ENCODE assay signal across 25 mouse cellular contexts in the genomic region with DNA sequence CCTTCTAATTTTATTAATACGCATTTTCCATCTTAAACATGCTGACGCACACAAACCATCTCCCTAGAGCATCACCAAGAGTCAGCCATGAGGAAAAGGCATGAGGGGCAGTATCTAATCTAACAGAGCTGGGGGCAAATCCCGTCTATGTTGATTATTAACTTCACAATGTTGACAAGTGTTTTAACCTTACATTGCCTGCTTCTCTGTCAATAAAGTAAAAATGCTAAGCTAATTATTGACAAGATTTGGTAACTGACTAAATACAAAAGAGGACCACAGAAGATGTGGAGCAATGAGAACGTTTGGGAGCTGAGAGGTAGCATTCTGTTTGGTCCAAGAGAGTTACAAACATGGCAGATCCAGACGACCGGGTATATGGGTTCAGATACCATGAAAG.
DNase-seq lines count a peak whose midpoint lies in the region; ATAC-seq lines count a peak whose summit lies in the region.
"Had no signal": no experiment of that assay in that cellular context is flagged by ENCODE, and none has a peak within 500 bp of the region (broad histone marks: within the 10 kb centered on the region; RNA-seq: fewer than 3 reads in every experiment).

No protein-coding gene starts in this region.

- peaks cover 10% of the 10 kb centered on the region for H3K36me3 ChIP-seq in liver, embryonic 13.5 days
- H3K36me3 ChIP-seq in liver, embryonic 11.5 days (ENCODE audit: control insufficient read depth, insufficient read depth, low read length): no peaks in the 10 kb centered on the region; the same call in 1 of the 2 replicates
- no peaks in the 10 kb centered on the region for H3K36me3 ChIP-seq in liver, embryonic 16.5 days (ENCODE audit: control insufficient read depth, insufficient read depth)
- H3K36me3 ChIP-seq in intestine, embryonic 16.5 days (ENCODE audit: control insufficient read depth, insufficient read depth, low read length): no peaks in the 10 kb centered on the region
- H3K36me3 ChIP-seq: embryonic facial prominence, embryonic 12.5 days; hindbrain, embryonic 13.5 days had no signal

- no peaks in the 10 kb centered on the region for H3K27me3 ChIP-seq in liver, embryonic 13.5 days
- H3K27me3 ChIP-seq in liver, embryonic 11.5 days (replicated peaks; ENCODE audit: control insufficient read depth, insufficient read depth, low read length): no peaks in the 10 kb centered on the region
- no peaks in the 10 kb centered on the region for H3K27me3 ChIP-seq in liver, embryonic 16.5 days (ENCODE audit: control insufficient read depth, insufficient read depth, low read depth, low read length)
- no peaks in the 10 kb centered on the region for H3K27me3 ChIP-seq in intestine, embryonic 16.5 days (replicated peaks; ENCODE audit: control insufficient read depth, insufficient read depth, low read length)
- H3K27me3 ChIP-seq: embryonic facial prominence, embryonic 12.5 days; embryonic facial prominence, embryonic 15.5 days; heart, embryonic 13.5 days had no signal

- no peak overlapping the region for H3K4me2 ChIP-seq in liver, embryonic 13.5 days
- H3K4me2 ChIP-seq in liver, embryonic 11.5 days: no peak overlapping the region
- no peak overlapping the region for H3K4me2 ChIP-seq in liver, embryonic 16.5 days (ENCODE audit: low read depth, low read length)
- no peak overlapping the region for H3K4me2 ChIP-seq in intestine, embryonic 16.5 days (ENCODE audit: low read depth, low read length)
- H3K4me2 ChIP-seq: embryonic facial prominence, embryonic 12.5 days; embryonic facial prominence, embryonic 15.5 days; heart, embryonic 13.5 days; hindbrain, embryonic 13.5 days had no signal

- 61% methylated on average over 6 of the region's 6 CpGs for WGBS in liver, embryonic 13.5 days (ENCODE audit: insufficient replicate concordance)
- WGBS in liver, embryonic 11.5 days: 79% methylated on average over 6 of the region's 6 CpGs
- WGBS in liver, embryonic 16.5 days (ENCODE audit: insufficient replicate concordance): 60% methylated on average over 6 of the region's 6 CpGs
- 71% methylated on average over 6 of the region's 6 CpGs for WGBS in intestine, embryonic 16.5 days

- no peak overlapping the region for H3K4me3 ChIP-seq in liver, embryonic 13.5 days (replicated peaks)
- no peak overlapping the region for H3K4me3 ChIP-seq in liver, embryonic 11.5 days (ENCODE audit: low read depth, low read length)
- no peak overlapping the region for H3K4me3 ChIP-seq in liver, embryonic 16.5 days (ENCODE audit: low read depth, low read length)
- H3K4me3 ChIP-seq in intestine, embryonic 16.5 days (ENCODE audit: low read length): no peak overlapping the region
- H3K4me3 ChIP-seq: embryonic facial prominence, embryonic 12.5 days; embryonic facial prominence, embryonic 15.5 days; heart, adult 2 months; heart, embryonic 10.5 days; heart, embryonic 13.5 days; hindbrain, embryonic 13.5 days had no signal

- H3K4me1 ChIP-seq in liver, embryonic 13.5 days (replicated peaks): no peaks in the 10 kb centered on the region
- no peaks in the 10 kb centered on the region for H3K4me1 ChIP-seq in liver, embryonic 11.5 days (replicated peaks; ENCODE audit: control insufficient read depth, insufficient read depth, low read length)
- H3K4me1 ChIP-seq in liver, embryonic 16.5 days (ENCODE audit: control insufficient read depth, low read depth, low read length): peaks cover 3% of the 10 kb centered on the region; the same call in 1 of the 2 replicates
- no peaks in the 10 kb centered on the region for H3K4me1 ChIP-seq in intestine, embryonic 16.5 days (ENCODE audit: control insufficient read depth, insufficient read depth, low read length)

- no peaks in the 10 kb centered on the region for H3K9me3 ChIP-seq in liver, embryonic 13.5 days (replicated peaks)
- H3K9me3 ChIP-seq in liver, embryonic 11.5 days (ENCODE audit: control insufficient read depth, low read length): no peaks in the 10 kb centered on the region
- no peaks in the 10 kb centered on the region for H3K9me3 ChIP-seq in liver, embryonic 16.5 days (replicated peaks; ENCODE audit: control insufficient read depth, low read length)
- H3K9me3 ChIP-seq in intestine, embryonic 16.5 days (ENCODE audit: control insufficient read depth, low read length): no peaks in the 10 kb centered on the region
- H3K9me3 ChIP-seq: embryonic facial prominence, embryonic 12.5 days; embryonic facial prominence, embryonic 15.5 days; heart, embryonic 10.5 days; heart, embryonic 13.5 days; hindbrain, embryonic 13.5 days had no signal

- DNase-seq in kidney, adult 9 months: peak; percentile 37
- DNase-seq in kidney, adult 18-20 months: no peak
- no peak for DNase-seq in liver, embryonic 13.5 days
- no peak for DNase-seq in liver, embryonic 11.5 days (ENCODE audit: low spot score)
- DNase-seq in yolk sac, embryonic 10.5 days (ENCODE audit: low spot score): peak; percentile 30
- DNase-seq: adrenal gland, adult 2 months; adrenal gland, postnatal 14 days; cerebellum, adult 11 months; cerebellum, adult 2 months; cerebellum, adult 9-11 months; cerebellum, postnatal 25 days; forebrain, postnatal 0 days; gastrocnemius, postnatal 25 days; heart, adult 2 months; heart, postnatal 14 days had no signal

- no peak overlapping the region for H3K9ac ChIP-seq in liver, embryonic 13.5 days
- H3K9ac ChIP-seq in liver, embryonic 11.5 days (ENCODE audit: low read depth, low read length): no peak overlapping the region
- H3K9ac ChIP-seq in liver, embryonic 16.5 days (ENCODE audit: low read depth, low read length): no peak overlapping the region
- H3K9ac ChIP-seq in intestine, embryonic 16.5 days (ENCODE audit: low read depth, low read length): no peak overlapping the region
- H3K9ac ChIP-seq: embryonic facial prominence, embryonic 12.5 days; embryonic facial prominence, embryonic 15.5 days; forebrain, postnatal 0 days; heart, embryonic 13.5 days; hindbrain, embryonic 13.5 days had no signal

- H3K27ac ChIP-seq in liver, embryonic 13.5 days: no peak overlapping the region
- H3K27ac ChIP-seq in liver, embryonic 11.5 days (ENCODE audit: low read depth, low read length): no peak overlapping the region
- H3K27ac ChIP-seq in liver, embryonic 16.5 days (ENCODE audit: low read length): no peak overlapping the region
- H3K27ac ChIP-seq in intestine, embryonic 16.5 days (ENCODE audit: low read length): no peak overlapping the region
- H3K27ac ChIP-seq: embryonic facial prominence, embryonic 12.5 days; embryonic facial prominence, embryonic 15.5 days; heart, adult 2 months; heart, embryonic 10.5 days; heart, embryonic 13.5 days; hindbrain, embryonic 13.5 days; hindbrain, postnatal 0 days had no signal

- ATAC-seq in liver, embryonic 13.5 days (ENCODE audit: low read depth): peak; percentile 63; the same call in 1 of the 2 replicates
- ATAC-seq in liver, embryonic 11.5 days (replicated peaks; ENCODE audit: low FRiP score): no peak; the same call in 1 of the 2 replicates
- ATAC-seq in liver, embryonic 16.5 days (ENCODE audit: low read depth): peak; percentile 85
- ATAC-seq in intestine, embryonic 16.5 days: no peak
- ATAC-seq: CD4-positive, CD25-positive, alpha-beta regulatory T cell, adult 4 months; forebrain, embryonic 14.5 days; forebrain, postnatal 0 days; hindbrain, postnatal 0 days had no signal

Comparison
In these comparisons a context has a peak if more than half of its experiments do, and no peak if none do; other contexts are left out.
1. DNase-seq: peak in kidney, adult 9 months (single experiment) and yolk sac, embryonic 10.5 days (single experiment); none in kidney, adult 18-20 months (single experiment), liver, embryonic 13.5 days (single experiment) and liver, embryonic 11.5 days (single experiment).
2. ATAC-seq: peak in liver, embryonic 13.5 days (single experiment) and liver, embryonic 16.5 days (single experiment); none in liver, embryonic 11.5 days (single experiment) and intestine, embryonic 16.5 days (single experiment).